Mouse (Mus musculus) megakaryocyte, embryonic 14.5 days (primary cell): Measurements from ENCODE around the gene Ggct. TPM values are rescaled to one million over a fixed set of nuclear protein-coding genes. Genes with fewer than 3 reads are reported as not detected.
A peak's percentile ranks its signal among the peaks of the same experiment; 100 is the strongest.

ENCODE experiments used
- H3K27me3 ChIP-seq: replicated peaks from 2 replicates; pipeline ENCODE3; 2012; ENCODE audit warnings: inconsistent platforms
- H3K36me3 ChIP-seq: replicated peaks from 2 replicates; pipeline ENCODE3; 2012; ENCODE audit warnings: low read length, inconsistent platforms, mixed read lengths
- H3K4me1 ChIP-seq: 2 replicates; pipeline ENCODE4 v1.6.1; 2012; ENCODE audit warnings: inconsistent platforms
- H3K4me3 ChIP-seq: replicated peaks from 2 replicates; pipeline ENCODE3; 2012; ENCODE audit warnings: moderate library complexity, mild to moderate bottlenecking, inconsistent platforms
- H3K9me3 ChIP-seq: 2 replicates; pipeline ENCODE4 v1.6.1; 2012; ENCODE audit warnings: inconsistent platforms
- FLI1 ChIP-seq: IDR thresholded peaks from 2 replicates; pipeline ENCODE4 v1.6.1; 2012; ENCODE audit warnings: low read length, inconsistent platforms, mixed read lengths
- GATA1 ChIP-seq: IDR thresholded peaks from 3 replicates; pipeline ENCODE4 v1.6.1; 2012; ENCODE audit warnings: mixed read lengths, low read length, inconsistent platforms, borderline replicate concordance
- polyA plus RNA-seq: library from polyadenylated mRNA; stranded (reverse); fragments of >175 nt; gene quantifications from 2 replicates; pipeline ENCODE4 v1.2.3, GENCODE M21; 2012; ENCODE audit warnings: low replicate concordance; ENCODE audit not compliant: insufficient read depth

Ggct gene
- polyA plus RNA-seq, 1 experiment = 4.2 TPM

DNA sequence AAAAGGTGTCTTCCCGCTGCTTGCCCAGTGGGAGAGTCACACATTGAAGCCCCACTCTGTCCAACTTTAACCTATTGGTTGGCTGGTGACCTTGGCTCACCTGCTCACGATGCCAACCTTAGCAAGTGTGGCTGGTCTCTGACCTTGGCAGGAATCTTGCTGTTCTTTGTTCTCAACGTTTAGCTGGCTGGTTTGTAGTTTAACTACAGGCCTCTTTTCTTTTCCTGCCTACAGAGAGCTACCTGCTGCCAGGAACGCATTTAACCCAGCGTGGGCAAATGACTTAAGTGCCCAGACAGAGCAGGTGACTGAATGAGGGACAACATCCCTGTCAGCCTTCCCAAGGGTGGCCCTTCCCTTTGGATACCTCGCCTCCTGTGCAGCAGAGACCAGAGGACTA lies 5.0 kb upstream of the Ggct start:
- Histone ChIP-seq H3K4me1 (peaks cover 10% of the 10 kb centered on the region), H3K27me3 (peaks cover 41% of the 10 kb centered on the region), H3K4me3 (no peak overlapping the region), H3K36me3 (no peaks in the 10 kb centered on the region), H3K9me3 (no peaks in the 10 kb centered on the region)
- TF ChIP-seq GATA1 = no peak
- no peak for TF ChIP-seq FLI1

DNA sequence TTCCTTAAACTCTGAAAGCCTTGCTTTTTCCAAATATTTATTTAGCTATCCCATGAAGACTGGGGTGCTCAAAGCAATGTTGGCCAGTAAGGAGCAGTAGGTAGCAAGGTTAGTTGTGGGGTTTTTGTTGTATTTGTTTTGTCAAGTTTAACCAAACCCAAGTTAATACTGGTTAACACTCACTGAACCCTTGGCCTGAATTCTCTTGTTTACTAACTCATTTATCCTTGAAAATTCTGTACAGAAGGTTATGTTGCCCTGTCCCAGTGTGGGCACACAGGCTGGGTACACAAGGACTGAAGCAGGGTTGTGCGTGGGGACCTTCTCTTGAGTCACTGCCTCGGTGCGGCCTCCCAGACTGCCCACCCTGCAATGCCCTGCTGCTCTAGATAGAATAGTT lies 3.6 kb upstream of the Ggct start:
- peaks cover 31% of the 10 kb centered on the region for H3K27me3 ChIP-seq
- no peak overlapping the region for H3K4me3 ChIP-seq
- TF ChIP-seq GATA1 (no peak), FLI1 (no peak)
- no peaks in the 10 kb centered on the region for H3K9me3 ChIP-seq
- H3K4me1 ChIP-seq = peaks cover 24% of the 10 kb centered on the region
- H3K36me3 ChIP-seq = no peaks in the 10 kb centered on the region

DNA sequence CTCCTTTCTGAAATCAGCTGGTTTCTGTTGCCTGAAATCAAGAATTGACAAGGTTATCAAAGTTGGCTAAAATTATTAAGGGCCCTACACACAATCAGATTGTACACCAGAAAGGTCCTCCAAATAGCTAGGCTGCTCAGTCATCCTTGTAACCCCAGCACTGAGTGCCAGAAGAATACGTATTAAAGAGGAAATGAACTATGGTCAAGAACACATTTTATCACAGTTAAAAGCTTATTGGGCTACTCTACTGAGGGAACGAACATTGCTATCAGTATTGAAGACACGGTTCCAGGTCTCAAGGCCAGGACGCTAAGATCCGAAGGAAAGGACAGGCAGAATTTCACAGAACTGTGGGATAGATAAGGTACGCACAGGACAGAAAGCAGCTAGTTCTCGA lies 609 bp downstream of the Ggct start:
- Histone ChIP-seq H3K27me3 (peaks cover 30% of the 10 kb centered on the region), H3K36me3 (no peaks in the 10 kb centered on the region), H3K9me3 (no peaks in the 10 kb centered on the region), H3K4me1 (peaks cover 33% of the 10 kb centered on the region), H3K4me3 (peak overlapping the region; percentile 93)
- TF ChIP-seq GATA1 (no peak), FLI1 (no peak)

DNA sequence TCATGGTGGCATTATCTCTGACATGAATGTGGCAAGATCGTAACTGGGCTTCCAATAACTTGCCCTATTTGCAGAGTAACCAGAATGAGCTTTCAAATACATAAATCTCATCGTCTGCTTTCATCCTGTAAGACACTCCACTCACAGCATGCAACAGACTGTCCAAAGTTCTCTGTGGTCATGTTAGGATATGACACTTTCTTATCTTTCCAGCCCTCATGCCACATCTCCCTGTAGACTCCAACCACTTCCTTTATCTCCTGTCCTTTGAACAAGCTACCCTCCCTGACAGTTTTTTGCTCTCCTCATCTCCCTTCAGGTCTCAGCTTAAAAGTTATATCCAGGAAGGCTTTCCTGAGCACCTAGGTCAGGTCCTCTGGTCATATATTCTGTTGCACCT lies 1.6 kb downstream of the Ggct start:
- Histone ChIP-seq H3K36me3 (no peaks in the 10 kb centered on the region), H3K4me3 (no peak overlapping the region), H3K4me1 (peaks cover 33% of the 10 kb centered on the region), H3K9me3 (no peaks in the 10 kb centered on the region), H3K27me3 (peaks cover 29% of the 10 kb centered on the region)
- TF ChIP-seq FLI1 (no peak), GATA1 (peak; percentile 89; the same call in 1 of the 3 replicates)

DNA sequence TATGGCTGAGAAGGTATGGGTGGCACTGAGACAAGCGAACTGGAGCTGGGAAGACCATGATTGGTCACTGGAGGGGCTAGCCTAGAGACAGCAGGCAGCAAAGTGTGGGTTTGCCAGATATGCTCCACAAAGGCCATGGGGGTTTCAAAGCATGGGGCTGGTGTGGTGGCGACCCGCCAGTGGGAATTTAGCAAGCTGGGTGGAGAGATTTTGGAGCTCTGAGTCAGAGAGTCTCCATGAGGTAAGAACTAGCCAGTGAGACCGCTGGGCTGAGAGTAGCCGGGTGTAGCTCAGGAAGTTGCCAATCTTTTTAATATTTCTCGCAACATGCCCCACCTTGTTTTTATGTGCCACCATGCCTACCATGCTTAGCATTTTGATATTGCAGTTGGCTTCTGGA lies 4.6 kb downstream of the Ggct start:
- Histone ChIP-seq H3K4me1 (peaks cover 35% of the 10 kb centered on the region), H3K27me3 (peaks cover 48% of the 10 kb centered on the region), H3K4me3 (no peak overlapping the region), H3K36me3 (peaks cover 6% of the 10 kb centered on the region), H3K9me3 (no peaks in the 10 kb centered on the region)
- TF ChIP-seq GATA1 (no peak), FLI1 (no peak)

DNA sequence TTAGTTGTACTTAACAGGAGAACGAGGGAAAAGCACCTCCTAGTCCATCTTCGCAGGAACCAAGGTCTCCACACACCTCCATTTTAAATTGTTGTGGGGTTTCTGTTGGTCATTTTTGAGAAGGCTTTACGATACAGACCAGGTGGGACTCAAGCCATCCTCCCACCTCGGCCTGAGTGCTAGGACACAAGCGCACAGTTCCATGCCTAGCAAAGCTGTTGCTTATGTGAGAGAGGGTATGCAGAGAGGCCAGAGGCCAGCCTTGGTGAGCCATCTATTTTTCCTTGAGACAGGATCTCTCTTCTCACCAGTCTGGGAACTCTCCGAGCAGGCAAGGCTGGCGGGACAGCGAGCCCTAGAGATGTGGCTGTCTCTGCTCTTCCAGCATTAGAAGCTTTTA lies 8.7 kb downstream of the Ggct start:
- Histone ChIP-seq H3K36me3 (peaks cover 6% of the 10 kb centered on the region), H3K27me3 (peaks cover 40% of the 10 kb centered on the region), H3K4me1 (peaks cover 14% of the 10 kb centered on the region), H3K9me3 (no peaks in the 10 kb centered on the region), H3K4me3 (no peak overlapping the region)
- no peak for TF ChIP-seq GATA1
- no peak for TF ChIP-seq FLI1

DNA sequence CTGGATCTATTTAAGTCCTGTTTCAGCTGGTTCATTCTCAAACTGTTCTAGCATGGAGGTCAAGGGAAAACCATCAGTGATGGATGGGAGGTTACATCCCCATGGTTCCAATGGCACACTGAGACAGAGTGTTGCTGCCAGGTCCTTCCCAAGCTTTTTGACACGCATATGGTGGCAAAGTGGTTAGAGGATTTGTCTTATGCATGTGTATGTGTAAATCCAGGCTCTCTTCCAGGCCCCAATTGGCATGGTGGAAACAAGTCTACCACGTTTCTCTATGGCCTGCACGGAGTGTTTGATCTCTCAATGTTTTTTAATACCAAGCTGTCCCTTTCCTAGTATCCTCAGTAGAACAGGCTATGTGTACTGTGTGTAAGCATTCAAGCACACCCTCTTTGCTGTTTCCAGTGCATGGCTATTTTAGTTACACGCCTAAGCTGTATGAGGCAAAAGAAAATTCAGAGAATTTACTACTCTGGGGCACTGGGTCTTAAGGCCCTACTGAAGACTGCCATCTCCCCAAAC lies 9.2 kb downstream of the Ggct start:
- no peaks in the 10 kb centered on the region for H3K9me3 ChIP-seq
- no peak overlapping the region for H3K4me3 ChIP-seq
- H3K27me3 ChIP-seq = peaks cover 38% of the 10 kb centered on the region
- TF ChIP-seq FLI1 (no peak), GATA1 (no peak)
- peaks cover 14% of the 10 kb centered on the region for H3K4me1 ChIP-seq
- H3K36me3 ChIP-seq = peaks cover 6% of the 10 kb centered on the region

DNA sequence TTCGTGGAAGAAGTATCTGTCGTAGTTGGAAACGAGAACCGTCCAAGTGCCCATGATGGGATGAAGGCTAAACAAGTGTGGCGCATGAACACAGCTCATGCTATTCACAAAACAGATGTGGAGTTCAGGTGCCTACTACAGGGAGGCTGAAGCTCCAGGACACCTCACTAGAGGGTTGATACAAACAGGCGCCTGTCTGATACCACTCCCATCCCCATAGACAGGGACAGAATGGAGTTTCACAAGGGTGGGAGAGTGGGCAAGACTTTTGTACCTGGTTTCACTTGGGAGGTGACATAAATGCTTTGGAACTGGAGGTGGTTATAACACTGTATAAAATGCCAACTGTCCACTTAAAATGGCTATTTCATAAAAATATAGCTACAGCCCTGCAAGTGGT lies 13.3 kb downstream of the Ggct start:
- Histone ChIP-seq H3K4me3 (no peak overlapping the region), H3K27me3 (peaks cover 27% of the 10 kb centered on the region), H3K36me3 (no peaks in the 10 kb centered on the region), H3K4me1 (peaks cover 19% of the 10 kb centered on the region), H3K9me3 (no peaks in the 10 kb centered on the region)
- TF ChIP-seq FLI1 (no peak), GATA1 (no peak)

DNA sequence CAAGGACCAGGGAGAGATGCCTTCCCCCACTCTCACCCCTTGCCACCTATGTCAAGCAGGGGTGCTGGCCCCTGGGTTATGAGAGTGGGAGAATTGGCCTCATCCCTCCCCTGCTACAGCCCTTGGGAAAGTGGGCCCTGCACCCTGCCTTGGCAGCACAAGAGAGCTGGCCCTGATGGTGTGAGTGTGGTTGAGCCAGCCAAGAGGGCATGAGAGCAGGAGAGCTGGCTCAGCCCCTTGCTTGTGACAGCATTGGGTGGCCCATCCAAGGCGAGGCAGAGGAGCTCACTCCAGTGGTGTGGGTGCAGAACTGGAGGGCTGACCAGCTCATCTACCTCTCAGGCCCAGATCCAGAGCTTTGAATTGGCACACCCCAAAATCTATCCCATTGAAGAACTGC lies 17.1 kb downstream of the Ggct start:
- TF ChIP-seq FLI1 (no peak), GATA1 (no peak)
- no peaks in the 10 kb centered on the region for H3K36me3 ChIP-seq
- H3K4me3 ChIP-seq = no peak overlapping the region
- H3K9me3 ChIP-seq = no peaks in the 10 kb centered on the region
- H3K27me3 ChIP-seq = peaks cover 31% of the 10 kb centered on the region
- H3K4me1 ChIP-seq = peaks cover 15% of the 10 kb centered on the region

DNA sequence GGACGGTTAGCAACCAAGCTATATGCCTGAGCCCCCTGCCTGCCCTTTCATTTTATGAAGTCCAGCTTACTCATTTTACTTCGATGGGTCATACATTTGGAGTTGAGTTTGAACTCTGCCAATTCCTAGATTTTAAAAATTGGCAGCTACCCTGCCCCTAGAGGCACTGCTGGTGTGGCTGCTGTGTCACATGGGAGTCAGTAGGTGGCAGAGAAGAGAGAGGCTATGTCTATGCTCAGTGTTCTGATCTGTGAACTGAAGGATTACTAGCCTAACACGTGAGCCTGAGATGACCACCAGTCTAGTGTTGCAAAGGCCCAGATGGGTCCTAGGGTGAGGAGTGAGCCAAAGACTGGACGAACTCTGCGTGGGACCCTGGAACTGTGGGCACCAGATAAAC lies 18.2 kb downstream of the Ggct start:
- Histone ChIP-seq H3K4me3 (peak overlapping the region; percentile 14), H3K36me3 (no peaks in the 10 kb centered on the region), H3K27me3 (peaks cover 38% of the 10 kb centered on the region), H3K4me1 (peaks cover 15% of the 10 kb centered on the region), H3K9me3 (no peaks in the 10 kb centered on the region)
- TF ChIP-seq GATA1 = no peak
- no peak for TF ChIP-seq FLI1

DNA sequence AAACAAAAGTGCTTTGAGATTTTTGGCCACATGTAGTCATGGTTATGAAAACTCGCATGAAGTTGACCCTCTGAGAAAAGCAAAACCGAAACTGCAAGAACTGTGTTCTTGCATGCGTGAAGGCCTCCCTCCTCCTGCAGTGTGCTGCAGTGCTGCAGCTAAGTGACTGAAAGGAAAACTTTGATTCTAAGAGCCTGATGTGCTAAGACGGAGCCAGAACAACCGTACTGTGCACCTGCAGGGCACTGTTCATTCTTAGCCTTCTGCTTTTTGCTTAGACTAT lies 19.9 kb downstream of the Ggct start:
- H3K27me3 ChIP-seq = peaks cover 43% of the 10 kb centered on the region
- TF ChIP-seq FLI1 (no peak), GATA1 (no peak)

More for the DNA sequence above, 19.9 kb downstream of the Ggct start:
- no peaks in the 10 kb centered on the region for H3K36me3 ChIP-seq
- H3K4me1 ChIP-seq = peaks cover 15% of the 10 kb centered on the region
- H3K4me3 ChIP-seq = peak overlapping the region; percentile 96
- no peaks in the 10 kb centered on the region for H3K9me3 ChIP-seq
